Mouse (Mus musculus) ES-E14 (cell line): ENCODE data around the gene Cfl1.

Source experiments
- CHD2 ChIP-seq: IDR thresholded peaks from 2 replicates; pipeline ENCODE4 v1.6.1; 2014; ENCODE audit warnings: mild to moderate bottlenecking, low read depth, low read length, inconsistent platforms
- HCFC1 ChIP-seq: IDR thresholded peaks from 2 replicates; pipeline ENCODE4 v1.6.1; 2012; ENCODE audit warnings: low read length, inconsistent platforms, borderline replicate concordance; ENCODE audit not compliant: insufficient read depth
- MAFK ChIP-seq: IDR thresholded peaks from 2 replicates; pipeline ENCODE4 v1.6.1; 2014; ENCODE audit warnings: mild to moderate bottlenecking, low read depth, low read length, inconsistent platforms; ENCODE audit not compliant: insufficient read depth
- ZC3H11A ChIP-seq: IDR thresholded peaks from 2 replicates; pipeline ENCODE4 v1.6.1; 2012; ENCODE audit warnings: low read depth, mild to moderate bottlenecking, inconsistent platforms, low read length, borderline replicate concordance

DNA sequence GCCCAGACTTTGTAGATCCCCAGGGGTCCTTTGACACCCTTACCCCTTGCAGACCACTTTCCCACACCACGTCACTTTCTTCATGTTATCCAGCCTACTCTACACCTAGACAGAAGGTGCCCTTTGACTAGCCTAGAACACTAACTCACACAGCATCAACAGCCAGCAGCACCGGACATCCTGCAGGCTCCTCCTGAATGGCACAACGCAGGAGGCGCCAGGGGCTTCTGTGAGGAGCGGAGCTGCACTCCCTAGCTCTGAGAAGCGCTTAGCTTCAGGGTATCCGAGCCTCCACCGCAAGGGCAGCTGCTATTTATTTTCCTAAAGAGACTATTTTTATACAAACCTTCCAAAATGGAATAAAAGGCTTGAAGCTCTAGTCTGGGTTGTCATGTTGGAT is 34.7 kb upstream of the Cfl1 start:
- TF ChIP-seq CHD2 (no peak), ZC3H11A (no peak), HCFC1 (no peak), MAFK (no peak)
